Mouse (Mus musculus) forebrain, embryonic 16.5 days (tissue): Measurements from ENCODE around the gene Erlin1. TPM values are rescaled to one million over a fixed set of nuclear protein-coding genes. Genes with fewer than 3 reads are reported as not detected.
A peak's percentile ranks its signal among the peaks of the same experiment; 100 is the strongest.

Experiments used
- ATAC-seq: fragments of 200-750 bp; cut with Nextera tagmentation; 2 replicates; pipeline ENCODE4 v1.8.0; 2017; ENCODE audit warnings: mild to moderate bottlenecking, moderate library complexity
- H3K27ac ChIP-seq: fragments of 300-500 bp; sonication (generic); 2 replicates; pipeline ENCODE4 v1.5.1; 2014; ENCODE audit warnings: low read length, control low read depth
- H3K27me3 ChIP-seq: fragments of 300-500 bp; sonication (generic); replicated peaks from 2 replicates; pipeline ENCODE4 v1.6.1; 2014; ENCODE audit warnings: low read length; ENCODE audit not compliant: control insufficient read depth, insufficient read depth
- H3K36me3 ChIP-seq: fragments of 300-500 bp; sonication (generic); 2 replicates; pipeline ENCODE4 v1.6.1; 2014; ENCODE audit not compliant: control insufficient read depth, insufficient read depth
- H3K4me1 ChIP-seq: fragments of 300-500 bp; sonication (generic); replicated peaks from 2 replicates; pipeline ENCODE4 v1.6.1; 2014; ENCODE audit warnings: low read length; ENCODE audit not compliant: control insufficient read depth, insufficient read depth
- H3K4me2 ChIP-seq: fragments of 300-500 bp; sonication (generic); 2 replicates; pipeline ENCODE4 v1.6.1; 2014; ENCODE audit warnings: mild to moderate bottlenecking, low read length, control low read depth
- H3K4me3 ChIP-seq: fragments of 300-500 bp; sonication (generic); replicated peaks from 2 replicates; pipeline ENCODE4 v1.5.1; 2014; ENCODE audit warnings: mild to moderate bottlenecking, low read length, control low read depth
- H3K9ac ChIP-seq: fragments of 300-500 bp; sonication (generic); replicated peaks from 2 replicates; pipeline ENCODE4 v1.6.1; 2014; ENCODE audit warnings: low read depth, low read length, control low read depth
- H3K9me3 ChIP-seq: fragments of 300-500 bp; sonication (generic); 2 replicates; pipeline ENCODE4 v1.6.1; 2016; ENCODE audit warnings: low read length; ENCODE audit not compliant: control insufficient read depth
- WGBS: fragments of 180-500 bp; shearing (Covaris S2); extraction: QIAGEN DNeasy Blood & Tissue Kit; methylation state at CpG from one replicate; pipeline ENCODE4 v1.1.7; 2014; 5-methylcytosine and 5-hydroxymethylcytosine counted together
- polyA plus RNA-seq: library from polyadenylated mRNA; unstranded; fragments of >200 nt; fragmentation: Nextera tagmentation; extraction: Ambion mirVana; gene quantifications from 2 replicates; pipeline ENCODE4 v1.2.1, GENCODE M21; 2015

Gene Erlin1
- polyA plus RNA-seq, 1 experiment from 2014 or later = 20.8 TPM

DNA sequence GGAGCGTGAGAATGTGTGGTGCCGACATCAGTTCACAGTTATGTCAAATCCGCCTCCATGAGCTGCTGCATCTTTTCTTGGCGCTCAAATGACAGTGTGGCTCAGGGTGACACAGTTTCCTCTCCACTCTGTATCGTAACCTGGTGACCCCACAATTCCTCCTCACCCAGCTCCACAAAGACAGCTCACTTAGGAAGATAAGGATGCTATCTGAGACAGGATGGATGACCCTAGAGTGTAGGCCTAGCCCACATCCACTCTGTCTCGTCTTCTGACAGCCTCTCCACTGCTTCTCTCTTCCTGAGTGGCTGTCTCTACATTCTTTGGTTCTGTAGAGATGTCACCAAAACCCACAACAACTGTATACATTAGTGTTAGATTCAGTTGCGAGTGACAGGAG, 74.2 kb downstream of the Erlin1 start:
- Histone ChIP-seq H3K4me2 (no peak overlapping the region), H3K4me3 (no peak overlapping the region), H3K9ac (no peak overlapping the region), H3K4me1 (no peaks in the 10 kb centered on the region), H3K27ac (no peak overlapping the region), H3K27me3 (no peaks in the 10 kb centered on the region), H3K9me3 (no peaks in the 10 kb centered on the region), H3K36me3 (no peaks in the 10 kb centered on the region)
- ATAC-seq = no peak
- WGBS = 79% methylated on average over 7 of the region's 7 CpGs

DNA sequence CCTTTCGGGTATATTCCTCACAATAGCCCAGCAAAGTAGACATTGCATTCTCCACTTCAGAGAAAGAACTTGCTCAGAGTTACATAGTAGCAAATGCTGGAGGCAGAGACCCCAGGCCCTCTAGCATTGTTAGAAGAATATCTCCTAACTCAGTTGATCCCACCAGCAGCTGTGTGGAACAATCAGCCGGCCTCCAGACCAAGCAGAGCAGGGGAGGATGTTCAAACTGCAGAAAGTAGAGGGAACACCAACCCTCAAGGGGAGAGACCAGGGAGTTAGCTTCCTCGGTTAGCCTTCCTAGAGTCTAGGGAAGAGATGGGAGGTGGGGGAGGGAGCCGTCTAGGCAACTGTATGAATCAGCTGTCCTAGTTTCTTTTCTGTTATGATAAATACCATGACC, 77.1 kb downstream of the Erlin1 start:
- WGBS = 83% methylated on average over 4 of the region's 4 CpGs

DNA sequence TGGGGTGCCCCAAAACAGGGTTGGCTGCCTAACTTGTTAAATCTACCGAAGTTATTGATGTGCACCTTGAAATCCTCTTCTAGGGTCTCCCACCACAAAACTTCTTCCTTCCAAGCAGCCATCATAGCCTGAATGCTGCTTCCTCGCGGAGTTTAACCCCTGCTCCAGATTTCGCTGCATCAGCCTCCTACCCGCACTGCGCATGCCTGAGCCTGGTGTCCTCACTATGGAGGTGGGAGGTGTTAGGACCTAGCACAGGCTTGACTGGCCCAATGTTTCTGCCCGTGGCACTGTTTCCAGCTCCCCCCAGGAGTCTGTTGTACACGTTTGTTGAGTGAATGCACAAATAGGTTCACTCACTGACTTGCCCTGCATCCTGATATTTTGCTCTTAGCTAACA, 79.2 kb downstream of the Erlin1 start:
- Histone ChIP-seq H3K4me3 (no peak overlapping the region), H3K4me2 (no peak overlapping the region), H3K27ac (no peak overlapping the region), H3K9me3 (no peaks in the 10 kb centered on the region), H3K4me1 (no peaks in the 10 kb centered on the region), H3K9ac (no peak overlapping the region), H3K36me3 (no peaks in the 10 kb centered on the region), H3K27me3 (no peaks in the 10 kb centered on the region)
- no peak for ATAC-seq
- 79% methylated on average over 8 of the region's 8 CpGs for WGBS

More for the DNA sequence above, 77.1 kb downstream of the Erlin1 start:
- no peaks in the 10 kb centered on the region for H3K36me3 ChIP-seq
- no peaks in the 10 kb centered on the region for H3K9me3 ChIP-seq
- H3K4me1 ChIP-seq = no peaks in the 10 kb centered on the region
- no peaks in the 10 kb centered on the region for H3K27me3 ChIP-seq
- no peak overlapping the region for H3K27ac ChIP-seq
- no peak overlapping the region for H3K9ac ChIP-seq
- no peak overlapping the region for H3K4me2 ChIP-seq
- ATAC-seq = no peak
- no peak overlapping the region for H3K4me3 ChIP-seq

DNA sequence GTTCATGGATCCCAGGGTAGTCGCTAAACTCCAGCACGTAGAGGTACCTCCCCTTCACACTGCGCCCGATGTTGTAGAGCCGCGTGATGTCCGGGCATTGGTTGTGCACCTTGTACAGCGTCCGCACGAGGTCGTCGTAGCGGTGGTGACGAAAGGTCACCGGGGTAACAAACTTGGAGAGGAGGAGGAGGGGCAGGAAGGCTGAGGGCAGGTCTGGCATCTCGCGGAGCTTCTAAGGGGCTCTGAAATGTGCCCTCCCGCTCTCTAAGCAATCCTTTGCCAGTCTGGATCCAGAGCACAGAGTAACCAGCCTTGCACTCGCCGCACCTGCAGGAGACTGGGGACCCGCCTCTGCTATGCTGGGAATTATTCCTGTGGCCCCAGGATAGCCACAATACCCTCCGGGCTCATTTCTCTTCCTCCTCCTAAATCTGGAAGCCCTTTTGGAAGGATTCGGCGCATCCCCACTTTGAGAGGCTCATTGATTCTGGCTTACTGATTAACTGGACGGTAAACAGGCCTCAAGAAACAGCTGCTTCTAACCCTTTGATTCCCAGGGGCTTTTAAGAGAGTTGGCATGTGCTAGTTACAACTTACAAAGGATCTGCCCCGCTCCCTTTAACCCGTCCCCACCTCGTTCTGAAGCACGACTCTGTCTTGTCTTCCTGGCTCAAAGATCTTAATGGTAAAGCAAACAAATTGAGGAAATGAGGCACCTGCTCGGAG, 83.4 kb downstream of the Erlin1 start, which contains the start of gene Cpn1:
TSS of gene Cpn1 (minus strand) at position 488 of the 726 bp plus-strand sequence.
- Histone ChIP-seq H3K27me3 (no peaks in the 10 kb centered on the region), H3K4me3 (no peak within 1 kb of the TSS), H3K9ac (no peak within 1 kb of the TSS), H3K36me3 (no peaks in the 10 kb centered on the region), H3K4me1 (no peaks in the 10 kb centered on the region), H3K27ac (no peak within 1 kb of the TSS), H3K4me2 (peak within 1 kb of the TSS; percentile 25; the same call in 1 of the 2 replicates), H3K9me3 (no peaks in the 10 kb centered on the region)
- ATAC-seq = no peak
- 15% methylated on average over 30 of the region's 30 CpGs for WGBS

Other genes starting within 250 kb of the Erlin1 start
- 7.3 and 8.3 TPM in 2 replicates for gene Dnmbp, start 129.6 kb downstream of the Erlin1 start, polyA plus RNA-seq
- gene Cpn1, start 83.2 kb downstream of the Erlin1 start, polyA plus RNA-seq = 0.21 and 0.39 TPM in 2 replicates
- not detected in 2 replicates for gene Cyp2c23, start 40.6 kb downstream of the Erlin1 start, polyA plus RNA-seq
- gene Chuk, start 37.7 kb upstream of the Erlin1 start, polyA plus RNA-seq = 61.7 and 72.4 TPM in 2 replicates
- gene Cwf19l1, start 66.1 kb upstream of the Erlin1 start, polyA plus RNA-seq = 39.7 and 44.0 TPM in 2 replicates
- gene Bloc1s2, start 76.7 kb upstream of the Erlin1 start, polyA plus RNA-seq = 150 and 152 TPM in 2 replicates
- not detected in 2 replicates for gene Pkd2l1, start 122.7 kb upstream of the Erlin1 start, polyA plus RNA-seq
- gene Scd3, start 133.5 kb upstream of the Erlin1 start, polyA plus RNA-seq = 1.8 and 2.1 TPM in 2 replicates
- 290 and 318 TPM in 2 replicates for gene Scd2, start 223.9 kb upstream of the Erlin1 start, polyA plus RNA-seq